Mouse (Mus musculus) heart, embryonic 11.5 days (tissue): ENCODE data around the gene Glrx3. TPM values are rescaled to one million over a fixed set of nuclear protein-coding genes. Genes with fewer than 3 reads are reported as not detected.

Source experiments
- ATAC-seq: fragments of 200-750 bp; cut with Nextera tagmentation; replicated peaks from 2 replicates; pipeline ENCODE4 v1.8.0; 2017; ENCODE audit warnings: moderate library complexity; ENCODE audit not compliant: insufficient number of reproducible peaks, low FRiP score, low TSS enrichment
- H3K27ac ChIP-seq: fragments of 300-500 bp; sonication (generic); 2 replicates; pipeline ENCODE4 v1.5.1; 2014; ENCODE audit warnings: mild to moderate bottlenecking, low read depth, low read length
- H3K27me3 ChIP-seq: fragments of 300-500 bp; sonication (generic); 2 replicates; pipeline ENCODE4 v1.6.1; 2014; ENCODE audit warnings: mild to moderate bottlenecking, low read length, mixed read lengths; ENCODE audit not compliant: control insufficient read depth, insufficient read depth
- H3K36me3 ChIP-seq: fragments of 300-500 bp; sonication (generic); 2 replicates; pipeline ENCODE4 v1.6.1; 2014; ENCODE audit warnings: mild to moderate bottlenecking, low read length, moderate library complexity, mixed read lengths; ENCODE audit not compliant: control insufficient read depth, insufficient read depth
- H3K4me1 ChIP-seq: fragments of 300-500 bp; sonication (generic); 2 replicates; pipeline ENCODE4 v1.6.1; 2014; ENCODE audit warnings: low read length; ENCODE audit not compliant: control insufficient read depth, insufficient read depth
- H3K4me2 ChIP-seq: fragments of 300-500 bp; sonication (generic); 2 replicates; pipeline ENCODE4 v1.6.1; 2014; ENCODE audit warnings: mild to moderate bottlenecking, moderate library complexity
- H3K4me3 ChIP-seq: fragments of 300-500 bp; sonication (generic); 2 replicates; pipeline ENCODE4 v1.5.1; 2014; ENCODE audit warnings: low read depth, low read length
- H3K9ac ChIP-seq: fragments of 300-500 bp; sonication (generic); 2 replicates; pipeline ENCODE4 v1.6.1; 2014; ENCODE audit warnings: mild to moderate bottlenecking, low read depth, low read length, moderate library complexity
- H3K9me3 ChIP-seq: fragments of 300-500 bp; sonication (generic); replicated peaks from 2 replicates; pipeline ENCODE4 v1.6.1; 2016; ENCODE audit warnings: low read length; ENCODE audit not compliant: control insufficient read depth
- WGBS: fragments of 180-500 bp; shearing (Covaris S2); extraction: QIAGEN DNeasy Blood & Tissue Kit; methylation state at CpG from one replicate; pipeline ENCODE4 v1.1.7; 2014; ENCODE audit not compliant: insufficient replicate concordance; 5-methylcytosine and 5-hydroxymethylcytosine counted together
- polyA plus RNA-seq: library from polyadenylated mRNA; unstranded; fragments of >200 nt; fragmentation: Nextera tagmentation; extraction: Ambion mirVana; gene quantifications from 2 replicates; pipeline ENCODE4 v1.2.1, GENCODE M21; 2014

Gene Glrx3
- polyA plus RNA-seq, 1 experiment from 2014 or later = 202 TPM

GRCm38 (mm10) chr7:137445321-137445720, 7.9 kb downstream of the Glrx3 start:
- Histone ChIP-seq H3K9ac (no peak overlapping the region), H3K4me1 (no peaks in the 10 kb centered on the region), H3K9me3 (no peaks in the 10 kb centered on the region), H3K4me2 (no peak overlapping the region), H3K27me3 (no peaks in the 10 kb centered on the region), H3K36me3 (peaks cover 6% of the 10 kb centered on the region; the same call in 1 of the 2 replicates), H3K4me3 (no peak overlapping the region), H3K27ac (no peak overlapping the region)
- no peak for ATAC-seq
- 94% methylated on average over 12 of the region's 12 CpGs for WGBS

- Histone ChIP-seq H3K4me3 (no peak overlapping the region), H3K36me3 (peaks cover 4% of the 10 kb centered on the region; the same call in 1 of the 2 replicates), H3K4me2 (no peak overlapping the region), H3K4me1 (no peaks in the 10 kb centered on the region), H3K9ac (no peak overlapping the region), H3K27ac (no peak overlapping the region), H3K9me3 (no peaks in the 10 kb centered on the region), H3K27me3 (no peaks in the 10 kb centered on the region)
- ATAC-seq = no peak
- WGBS = 70% methylated on average over 5 of the region's 5 CpGs
These were observed 24.0 kb downstream of the Glrx3 start for GRCm38 (mm10) chr7:137461396-137461795.

GRCm38 (mm10) chr7:137468174-137468573, 30.8 kb downstream of the Glrx3 start:
- Histone ChIP-seq H3K27me3 (no peaks in the 10 kb centered on the region), H3K9ac (no peak overlapping the region), H3K4me1 (no peaks in the 10 kb centered on the region), H3K27ac (no peak overlapping the region), H3K36me3 (peaks cover 17% of the 10 kb centered on the region), H3K4me3 (no peak overlapping the region), H3K9me3 (no peaks in the 10 kb centered on the region), H3K4me2 (no peak overlapping the region)
- 78% methylated on average over 4 of the region's 4 CpGs for WGBS
- ATAC-seq = no peak

GRCm38 (mm10) chr7:137471431-137472120, 34.2 kb downstream of the Glrx3 start:
- Histone ChIP-seq H3K4me1 (no peaks in the 10 kb centered on the region), H3K36me3 (peaks cover 13% of the 10 kb centered on the region; the same call in 1 of the 2 replicates), H3K9me3 (no peaks in the 10 kb centered on the region), H3K4me2 (no peak overlapping the region), H3K27ac (no peak overlapping the region), H3K9ac (no peak overlapping the region), H3K4me3 (no peak overlapping the region), H3K27me3 (0 out of 2 replicates have a peak, but pooled peaks cover 3% of the 10 kb centered on the region)
- no peak for ATAC-seq
- WGBS = 50% methylated on average over 7 of the region's 7 CpGs

GRCm38 (mm10) chr7:137472149-137472548, 34.7 kb downstream of the Glrx3 start:
- ATAC-seq = no peak
- Histone ChIP-seq H3K27me3 (0 out of 2 replicates have a peak, but pooled peaks cover 7% of the 10 kb centered on the region), H3K4me1 (no peaks in the 10 kb centered on the region), H3K9me3 (no peaks in the 10 kb centered on the region), H3K4me2 (no peak overlapping the region), H3K27ac (no peak overlapping the region), H3K4me3 (no peak overlapping the region), H3K36me3 (peaks cover 10% of the 10 kb centered on the region; the same call in 1 of the 2 replicates), H3K9ac (no peak overlapping the region)
- WGBS = 82% methylated on average over 6 of the region's 6 CpGs

- 13% methylated on average over 30 of the region's 30 CpGs for whole genome bisulfite sequencing
- peak; percentile 80 for ATAC-seq
- peak overlapping the region; percentile 53 for H3K4me2 ChIP-seq
- H3K9ac ChIP-seq = no peak overlapping the region
- no peak overlapping the region for H3K27ac ChIP-seq
- no peaks in the 10 kb centered on the region for H3K36me3 ChIP-seq
- peaks cover 9% of the 10 kb centered on the region; the same call in 1 of the 2 replicates for H3K27me3 ChIP-seq
- H3K4me3 ChIP-seq = no peak overlapping the region; the same call in 1 of the 2 replicates
- H3K9me3 ChIP-seq = no peaks in the 10 kb centered on the region
- H3K4me1 ChIP-seq = no peaks in the 10 kb centered on the region
These were observed 40.7 kb downstream of the Glrx3 start for GRCm38 (mm10) chr7:137477950-137478620.

GRCm38 (mm10) chr7:137478621-137478982, 41.2 kb downstream of the Glrx3 start:
- H3K27ac ChIP-seq = no peak overlapping the region
- ATAC-seq = no peak
- H3K4me3 ChIP-seq = no peak overlapping the region; the same call in 1 of the 2 replicates
- peak overlapping the region; percentile 53 for H3K4me2 ChIP-seq
- no peak overlapping the region for H3K9ac ChIP-seq
- H3K4me1 ChIP-seq = no peaks in the 10 kb centered on the region
- H3K9me3 ChIP-seq = no peaks in the 10 kb centered on the region
- H3K27me3 ChIP-seq = peaks cover 9% of the 10 kb centered on the region; the same call in 1 of the 2 replicates
- WGBS = 23% methylated on average over 5 of the region's 5 CpGs
- H3K36me3 ChIP-seq = no peaks in the 10 kb centered on the region

GRCm38 (mm10) chr7:137480839-137481238, 43.4 kb downstream of the Glrx3 start:
- 74% methylated on average over 6 of the region's 6 CpGs for WGBS
- H3K4me3 ChIP-seq = no peak overlapping the region
- H3K36me3 ChIP-seq = no peaks in the 10 kb centered on the region
- no peaks in the 10 kb centered on the region for H3K4me1 ChIP-seq
- H3K27me3 ChIP-seq = peaks cover 7% of the 10 kb centered on the region; the same call in 1 of the 2 replicates
- H3K9ac ChIP-seq = no peak overlapping the region
- ATAC-seq = no peak
- H3K9me3 ChIP-seq = no peaks in the 10 kb centered on the region
- no peak overlapping the region for H3K4me2 ChIP-seq
- no peak overlapping the region for H3K27ac ChIP-seq
